Mouse (Mus musculus): ENCODE measurements around the gene Dennd1a.

Dennd1a gene

GRCm38 (mm10) chr2:38115000-38115399, 172.2 kb downstream of the Dennd1a start:
- DNase-seq (ENCODE audit: low spot score in 2 of 2): no peak

- DNase-seq (ENCODE audit: low spot score in 2 of 2): no peak
Measured at GRCm38 (mm10) chr2:38111655-38112351, 175.4 kb downstream of the Dennd1a start.

- DNase-seq (ENCODE audit: low spot score in 2 of 2): no peak
Measured at GRCm38 (mm10) chr2:38108586-38108985, 178.6 kb downstream of the Dennd1a start.

- no peak for DNase-seq (ENCODE audit: low spot score in 2 of 2)
Measured at GRCm38 (mm10) chr2:38102674-38103073, 184.5 kb downstream of the Dennd1a start.

GRCm38 (mm10) chr2:38100289-38100688, 186.9 kb downstream of the Dennd1a start:
- no peak for DNase-seq (ENCODE audit: low spot score in 2 of 2)

GRCm38 (mm10) chr2:38099120-38099773, 187.9 kb downstream of the Dennd1a start:
- no peak for DNase-seq (ENCODE audit: low spot score in 2 of 2)

GRCm38 (mm10) chr2:38097469-38097868, 189.7 kb downstream of the Dennd1a start:
- DNase-seq (ENCODE audit: low spot score in 2 of 2): no peak

GRCm38 (mm10) chr2:38096328-38096727, 190.9 kb downstream of the Dennd1a start:
- DNase-seq (ENCODE audit: low spot score in 2 of 2): no peak

- DNase-seq (ENCODE audit: low spot score in 2 of 2): no peak
Measured at GRCm38 (mm10) chr2:38094380-38095163, 192.6 kb downstream of the Dennd1a start.

GRCm38 (mm10) chr2:38093968-38094367, 193.2 kb downstream of the Dennd1a start:
- DNase-seq (ENCODE audit: low spot score in 2 of 2): peak in 1 of 2 experiments; percentile 6

- DNase-seq (ENCODE audit: low spot score in 2 of 2): no peak
Measured at GRCm38 (mm10) chr2:38093242-38093641, 193.9 kb downstream of the Dennd1a start.

GRCm38 (mm10) chr2:38088346-38088745, 198.8 kb downstream of the Dennd1a start:
- DNase-seq (ENCODE audit: low spot score in 2 of 2): no peak

GRCm38 (mm10) chr2:38085058-38085457, 202.1 kb downstream of the Dennd1a start:
- DNase-seq (ENCODE audit: low spot score in 2 of 2): no peak

- DNase-seq (ENCODE audit: low spot score in 2 of 2): no peak
Measured at GRCm38 (mm10) chr2:38083251-38083650, 203.9 kb downstream of the Dennd1a start.

GRCm38 (mm10) chr2:38074495-38074894, 212.7 kb downstream of the Dennd1a start:
- no peak for DNase-seq (ENCODE audit: low spot score in 2 of 2)

GRCm38 (mm10) chr2:38072061-38072460, 215.1 kb downstream of the Dennd1a start:
- DNase-seq (ENCODE audit: low spot score in 2 of 2): peak; percentile 46 to 48

GRCm38 (mm10) chr2:38068171-38068572, 219.0 kb downstream of the Dennd1a start:
- no peak for DNase-seq (ENCODE audit: low spot score in 2 of 2)

GRCm38 (mm10) chr2:38065914-38066313, 221.3 kb downstream of the Dennd1a start:
- no peak for DNase-seq (ENCODE audit: low spot score in 2 of 2)

- no peak for DNase-seq (ENCODE audit: low spot score in 2 of 2)
Measured at GRCm38 (mm10) chr2:38064266-38064665, 222.9 kb downstream of the Dennd1a start.

GRCm38 (mm10) chr2:38062156-38062555, 225.0 kb downstream of the Dennd1a start:
- DNase-seq (ENCODE audit: low spot score in 2 of 2): no peak

GRCm38 (mm10) chr2:38061474-38061873, 225.7 kb downstream of the Dennd1a start:
- DNase-seq (ENCODE audit: low spot score in 2 of 2): no peak

- DNase-seq (ENCODE audit: low spot score in 2 of 2): no peak
Measured at GRCm38 (mm10) chr2:38052440-38052839, 234.8 kb downstream of the Dennd1a start.
